Mouse (Mus musculus): ENCODE results near the gene Dkkl1.
"Not testable (repeated sequence)": the region's sequence is repeated elsewhere in the genome, so short reads cannot be mapped to it uniquely, and the experiment has no call there.

DNA sequence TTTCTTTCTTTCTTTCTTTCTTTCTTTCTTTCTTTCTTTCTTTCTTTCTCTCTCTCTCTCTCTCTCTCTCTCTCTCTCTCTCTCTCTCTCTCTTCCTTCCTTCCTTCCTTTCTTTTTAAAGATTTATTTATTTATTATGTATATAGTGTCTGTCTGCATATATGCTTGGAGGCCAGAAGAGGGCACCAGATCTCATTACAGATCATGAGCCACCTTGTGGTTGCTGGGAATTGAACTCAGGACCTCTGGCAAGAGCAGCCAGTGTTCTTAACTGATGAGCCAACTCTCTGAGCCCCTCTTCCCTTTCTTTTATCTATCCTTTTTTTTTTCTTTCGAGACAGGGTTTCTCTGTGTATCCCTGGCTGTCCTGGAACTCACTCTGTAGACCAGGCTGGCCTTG is 38.2 kb downstream of the Dkkl1 start:
- 0 out of 2 replicates have a peak, but pooled peaks have one; percentile 28 for TF ChIP-seq CTCF (IDR thresholded peaks at IDR 0.05; ENCODE audit: control insufficient read depth, insufficient read depth, low read length)
- TF ChIP-seq POLR2A (IDR thresholded peaks at IDR 0.05; ENCODE audit: borderline replicate concordance, control insufficient read depth, low read depth, low read length): not testable (repeated sequence)

Data from bone marrow, adult 2 months (tissue).